Mouse (Mus musculus): ENCODE results near the gene Pax7. TPM values are rescaled to one million over a fixed set of nuclear protein-coding genes. Genes with fewer than 3 reads are reported as not detected.

The Pax7 gene
- total RNA-seq (2021): under 1 TPM in 1 of 2 experiments, not detected in 1; 0.11 TPM
- long read RNA-seq: 0 reads

DNA sequence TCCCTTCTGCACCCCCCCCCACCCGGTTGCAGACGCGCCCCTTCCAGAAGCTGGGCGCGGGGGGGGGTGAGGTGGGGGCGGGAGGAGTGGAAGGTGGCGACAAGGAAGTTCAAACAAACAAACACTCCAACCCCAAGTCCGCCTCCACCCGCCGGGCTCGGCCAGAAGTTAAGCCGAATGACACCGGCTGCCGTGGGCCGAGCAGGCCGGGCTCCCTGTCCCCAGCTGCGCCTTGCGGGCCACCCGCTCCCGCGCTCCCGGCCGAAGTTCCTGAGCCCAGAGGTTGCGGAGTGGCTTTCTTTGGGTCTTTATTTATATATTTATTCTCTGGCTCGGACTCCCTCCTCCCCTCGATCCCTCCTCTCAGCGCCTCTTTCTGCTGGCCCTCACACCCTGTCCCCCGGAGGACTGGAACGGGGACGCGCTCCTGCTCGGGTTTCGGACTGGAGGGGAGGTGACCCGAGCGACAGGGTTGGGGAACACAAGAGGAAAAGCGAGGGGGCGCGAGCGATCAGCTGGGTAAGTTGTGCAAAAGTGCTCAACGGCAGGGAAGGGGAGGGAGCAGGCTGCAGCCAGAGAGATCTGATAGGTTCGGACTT is at the start of gene Pax7:
Pax7 (minus strand) TSS at position 493 of the 599 bp plus-strand sequence.
- DNase-seq (ENCODE audit: low spot score in 2 of 2): no peak

DNA sequence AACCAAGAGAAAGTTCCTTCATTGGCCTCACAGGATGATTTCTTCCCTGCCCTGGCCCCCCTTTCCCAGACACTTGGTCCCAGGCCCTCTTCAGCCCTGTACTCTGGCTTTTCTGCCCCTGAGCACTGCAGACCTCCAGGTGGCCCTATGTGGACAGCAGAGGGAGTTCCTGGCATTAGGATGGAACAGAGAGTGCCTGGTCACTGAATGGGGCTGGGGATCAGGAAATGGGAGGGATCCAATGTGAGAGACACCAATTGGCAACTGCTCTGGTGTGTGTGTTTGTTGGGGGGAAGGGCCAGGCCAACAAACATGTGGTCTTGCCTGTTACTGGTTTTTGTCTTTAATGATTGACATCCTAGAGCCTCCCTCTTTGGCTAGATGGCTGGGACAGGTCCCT is 48.5 kb upstream of the Pax7 start:
- DNase-seq (ENCODE audit: low spot score in 2 of 2): no peak

DNA sequence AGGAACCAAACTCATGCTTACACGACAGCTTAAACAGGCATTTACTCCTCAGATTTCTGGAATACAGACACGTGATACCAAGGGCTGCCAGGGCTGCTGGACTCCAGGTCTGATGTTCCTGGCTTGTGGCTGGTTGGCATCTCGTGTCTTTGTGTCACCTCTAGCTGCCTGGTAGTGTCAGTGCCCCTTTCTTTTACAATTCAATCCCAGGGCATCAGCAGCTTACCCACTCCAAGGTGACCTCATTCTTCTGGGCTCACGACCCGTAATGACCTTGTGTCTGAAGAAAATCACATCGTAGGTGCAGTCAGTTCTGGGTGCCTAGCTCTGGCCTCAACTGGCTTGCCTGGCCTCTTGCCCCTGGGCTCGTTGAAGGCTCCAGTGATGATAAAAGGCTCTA is 46.0 kb upstream of the Pax7 start:
- DNase-seq (ENCODE audit: low spot score in 2 of 2): no peak

DNA sequence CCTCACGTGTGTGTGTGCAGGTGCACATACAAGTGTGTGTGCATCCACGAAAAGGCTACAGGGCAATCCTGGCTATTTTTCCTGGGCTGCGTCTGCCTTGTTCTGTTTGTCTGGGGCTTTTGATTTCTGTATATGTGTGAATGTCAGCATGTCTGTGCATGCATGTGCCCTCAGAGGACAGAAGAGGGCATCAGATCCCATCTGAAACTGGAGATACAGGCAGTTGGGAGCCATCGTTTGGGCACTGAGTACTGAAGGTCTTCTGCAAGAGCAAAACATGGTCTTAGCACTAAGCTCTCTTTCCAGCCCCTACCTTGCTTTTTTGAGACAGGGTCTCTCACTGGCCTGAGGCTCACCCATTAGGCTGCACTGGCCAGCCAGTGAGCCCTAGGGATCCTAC is 45.1 kb upstream of the Pax7 start:
- DNase-seq (ENCODE audit: low spot score in 2 of 2): peak in 1 of 2 experiments; percentile 35

DNA sequence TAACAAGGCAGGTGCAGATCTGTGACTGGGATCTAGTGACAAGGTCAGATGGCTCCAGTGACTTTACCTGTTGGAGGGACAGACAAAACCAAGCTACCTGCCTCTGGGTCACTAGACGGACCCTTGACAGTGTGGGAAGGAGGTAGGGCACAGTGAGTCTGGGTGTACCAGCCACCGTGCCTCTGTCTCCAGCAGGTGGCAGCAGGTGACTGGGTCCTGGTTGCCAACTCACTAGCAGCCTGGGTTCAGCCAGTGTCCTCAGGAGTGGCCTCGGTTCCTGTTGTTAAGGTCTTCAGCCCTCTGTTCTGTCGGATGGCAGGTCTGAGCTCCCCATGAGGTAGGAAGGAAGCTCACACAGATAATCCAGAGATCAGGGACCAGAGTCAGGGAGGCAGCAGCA is 43.9 kb upstream of the Pax7 start:
- DNase-seq (ENCODE audit: low spot score in 2 of 2): peak; percentile 81 to 87

DNA sequence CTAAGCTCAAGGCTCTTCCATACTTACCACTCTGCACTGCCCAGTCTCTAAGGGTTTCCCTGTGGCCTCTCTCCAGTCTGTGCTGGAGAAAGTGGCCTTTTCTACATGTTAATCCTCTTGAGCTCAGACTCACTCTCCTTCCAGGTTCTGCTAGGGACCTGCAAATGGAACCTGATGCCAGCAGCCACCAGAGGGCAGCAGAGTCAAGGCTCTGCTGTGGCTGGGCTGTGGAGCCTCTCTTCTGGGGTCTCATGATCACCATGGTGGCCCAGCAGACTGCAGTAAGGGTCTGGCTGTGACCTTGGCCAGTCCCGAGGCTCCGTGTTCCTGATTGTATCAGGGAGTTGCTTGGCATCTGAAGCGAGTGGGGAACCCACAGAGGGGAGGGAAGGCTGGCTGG is 39.3 kb upstream of the Pax7 start:
- peak; percentile 78 to 81 for DNase-seq (ENCODE audit: low spot score in 2 of 2)

DNA sequence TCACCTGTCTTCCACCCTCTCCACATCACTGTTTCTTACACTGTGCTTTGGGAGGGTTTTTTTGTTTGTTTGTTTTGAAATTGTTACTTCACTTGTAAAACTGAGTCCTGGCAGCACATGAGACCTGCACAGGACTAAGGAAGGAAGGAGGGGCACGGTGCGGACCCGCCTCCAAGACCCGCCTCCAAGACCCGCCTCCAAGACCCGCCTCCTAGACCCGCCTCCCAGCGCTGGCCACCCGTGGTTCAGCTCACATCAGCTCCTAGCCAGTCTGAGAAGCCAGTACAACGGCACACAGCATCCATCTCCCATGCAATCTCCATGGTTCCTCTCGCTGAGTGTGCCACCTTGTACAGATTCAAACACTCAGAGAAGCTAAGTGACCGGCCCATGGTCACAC is 38.4 kb upstream of the Pax7 start:
- no peak for DNase-seq (ENCODE audit: low spot score in 2 of 2)

DNA sequence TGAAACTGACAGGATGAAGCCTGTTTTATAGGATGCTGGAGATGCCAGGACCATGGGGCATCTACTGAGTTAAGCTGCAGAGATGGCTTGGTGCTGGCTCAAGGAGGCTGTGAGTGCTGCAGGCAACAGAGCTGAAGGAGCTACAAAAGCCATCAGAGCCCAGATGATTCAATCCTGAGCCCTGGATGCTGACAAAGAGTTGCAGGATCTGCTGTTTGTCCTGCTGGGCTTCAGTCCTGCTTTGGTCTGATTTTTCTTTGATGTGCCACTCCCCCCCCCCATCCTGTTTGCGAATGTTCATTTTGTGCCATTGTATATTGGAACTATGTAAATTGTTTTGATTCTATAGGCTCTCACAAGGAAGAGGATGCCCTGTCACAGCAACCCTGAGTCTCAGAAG is 29.9 kb upstream of the Pax7 start:
- DNase-seq (ENCODE audit: low spot score in 2 of 2): no peak

DNA sequence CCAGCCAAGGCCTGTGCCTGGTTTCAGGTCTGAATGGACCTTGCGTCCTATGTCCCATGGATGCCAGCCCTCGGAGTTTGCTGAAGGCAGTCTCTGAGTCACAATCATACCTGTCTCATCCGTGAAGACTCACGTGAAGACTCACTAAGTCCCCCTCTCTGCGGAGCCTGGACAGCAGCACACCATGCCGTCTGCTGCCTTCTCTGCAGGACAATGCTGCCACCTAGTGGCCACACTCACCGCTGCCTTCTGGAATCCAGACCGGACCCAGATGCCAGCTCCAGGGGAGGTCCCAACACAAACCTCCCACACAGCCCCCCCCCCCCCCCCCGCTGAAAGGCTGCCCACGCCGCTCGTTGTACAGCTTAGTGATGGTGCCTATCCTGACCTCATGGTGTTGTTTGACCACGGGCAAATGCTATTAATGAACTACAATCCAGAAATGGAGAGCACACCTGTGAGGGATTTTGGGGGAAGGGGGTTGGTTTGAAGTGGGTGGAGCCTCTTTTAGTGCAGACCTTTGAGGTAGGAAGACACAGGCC is 25.4 kb upstream of the Pax7 start:
- DNase-seq (ENCODE audit: low spot score in 2 of 2): peak; percentile 92 to 94

DNA sequence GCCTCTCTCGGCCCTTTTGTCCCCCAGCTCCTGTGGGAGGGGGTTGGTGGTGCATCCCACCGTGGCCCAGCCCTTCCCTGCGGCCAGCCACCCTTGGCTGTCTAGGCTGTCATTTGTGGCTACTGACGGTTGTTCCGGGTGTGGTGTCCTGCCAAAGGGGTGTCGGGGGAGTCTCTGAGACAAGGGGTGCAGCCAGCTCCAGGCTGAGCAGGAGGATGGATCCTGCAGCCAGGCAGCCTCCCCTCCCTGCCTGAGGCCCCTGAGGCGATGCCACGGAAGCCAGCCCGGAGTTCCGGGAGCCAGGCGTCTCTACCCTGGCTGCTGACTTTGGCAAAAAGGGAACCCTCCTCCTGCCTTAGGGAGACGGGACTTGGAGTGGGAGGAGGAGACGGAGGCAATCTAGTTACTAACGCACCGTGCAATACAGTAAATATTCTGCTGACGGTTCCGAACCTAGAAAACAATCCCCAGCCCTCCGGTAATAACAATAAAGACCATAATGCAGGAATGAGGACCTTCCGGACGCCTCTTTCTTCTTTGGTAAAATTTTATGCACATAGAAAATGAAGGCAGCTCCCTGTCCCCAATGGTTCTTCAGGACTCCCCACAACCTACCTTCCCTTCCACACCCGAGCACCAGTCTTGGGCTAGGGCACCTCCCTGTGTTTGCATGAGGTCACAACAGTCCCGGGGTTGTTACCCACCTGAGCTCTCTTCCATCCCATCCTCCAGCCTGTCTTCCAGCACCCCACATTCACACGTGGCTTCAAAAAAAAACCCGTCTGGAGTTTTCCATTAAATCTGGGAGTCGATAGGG is 19.1 kb upstream of the Pax7 start:
- no peak for DNase-seq (ENCODE audit: low spot score in 2 of 2)

DNA sequence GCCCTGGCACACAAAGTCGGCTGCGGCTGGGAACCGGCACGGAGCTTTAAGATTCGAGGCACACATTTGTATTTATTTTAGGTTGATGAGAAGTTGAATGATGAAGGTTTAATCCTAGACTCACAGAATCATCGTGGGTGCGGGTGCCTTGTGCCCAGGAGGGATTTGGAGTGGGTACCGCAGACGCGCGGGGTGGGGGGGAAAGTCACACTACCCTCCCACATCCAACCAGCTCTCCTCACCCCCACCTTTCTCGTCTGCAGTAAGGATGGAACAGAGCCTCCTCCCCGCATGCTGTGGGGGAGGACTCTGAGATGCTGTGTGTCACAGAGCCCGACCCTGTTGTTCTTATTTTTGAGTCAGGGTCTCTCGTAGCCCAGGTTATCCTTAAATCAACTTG is 18.1 kb upstream of the Pax7 start:
- DNase-seq (ENCODE audit: low spot score in 2 of 2): no peak

DNA sequence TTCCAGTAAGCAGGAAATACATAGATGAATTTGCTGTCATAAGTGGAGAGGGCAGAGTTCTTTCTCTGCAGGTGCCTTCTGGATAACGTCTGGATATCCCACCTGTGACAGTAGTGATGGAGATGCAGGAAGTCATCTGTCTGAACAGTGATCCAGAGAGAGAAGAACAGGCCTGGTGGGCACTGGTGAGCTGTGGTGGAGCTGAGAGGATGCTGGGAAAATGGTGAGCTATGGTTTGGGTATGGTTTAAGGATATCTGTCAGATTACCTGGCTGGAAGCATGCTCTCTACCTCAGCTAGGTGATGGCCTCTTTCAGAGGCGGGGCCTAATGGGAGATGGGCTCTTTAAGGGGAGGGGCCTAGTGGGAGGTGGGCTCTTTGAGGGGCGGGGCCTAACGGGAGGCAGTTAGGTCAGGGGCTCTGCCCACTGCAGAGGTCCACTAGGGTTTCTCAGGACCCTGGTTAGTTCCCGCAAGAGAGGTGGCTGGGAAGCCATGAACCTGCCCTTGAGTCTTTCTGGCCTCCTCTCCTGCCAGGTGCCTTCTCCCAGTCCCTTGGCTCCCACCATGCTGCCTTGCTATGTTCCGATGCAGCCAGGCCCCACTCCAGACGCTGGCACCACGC is 17.3 kb upstream of the Pax7 start:
- no peak for DNase-seq (ENCODE audit: low spot score in 2 of 2)

DNA sequence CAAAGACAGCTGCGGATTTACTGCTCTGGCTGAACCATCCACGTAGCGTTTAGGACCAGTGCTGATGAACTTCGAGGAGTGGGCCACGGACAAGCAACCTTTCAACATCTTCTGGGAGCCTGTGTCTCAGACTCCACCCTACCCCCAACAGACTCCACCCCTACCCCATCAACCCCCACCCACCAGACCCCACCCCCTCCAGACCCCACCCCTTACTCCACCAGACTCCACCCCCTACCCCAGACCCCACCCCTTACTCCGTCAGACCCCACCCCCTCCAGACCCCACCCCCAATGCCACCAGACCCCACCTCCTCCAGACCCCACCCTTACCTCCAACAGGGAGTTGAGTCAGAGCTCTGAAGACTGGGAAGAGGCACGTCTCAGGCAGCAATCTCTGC is 10.1 kb upstream of the Pax7 start:
- no peak for DNase-seq (ENCODE audit: low spot score in 2 of 2)

DNA sequence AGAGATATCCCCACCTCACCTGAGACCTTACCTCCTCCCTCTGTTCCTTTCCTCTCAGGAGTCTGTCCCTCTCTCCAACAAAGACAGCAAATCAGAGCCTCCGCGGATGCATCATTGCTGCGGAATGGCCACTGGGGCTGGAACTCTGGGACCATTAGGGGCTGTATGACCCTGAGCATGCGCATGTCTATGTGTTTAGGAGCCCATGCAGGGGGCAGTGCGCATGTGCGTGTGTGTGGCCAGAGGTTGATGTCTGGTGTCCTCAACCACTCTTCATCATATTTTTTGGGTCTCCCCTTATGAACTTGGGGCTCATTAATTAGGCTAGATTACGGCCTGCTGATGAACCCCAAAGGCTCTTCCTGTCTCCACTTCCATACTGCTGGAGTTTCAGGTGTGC is 9.6 kb upstream of the Pax7 start:
- DNase-seq (ENCODE audit: low spot score in 2 of 2): no peak

DNA sequence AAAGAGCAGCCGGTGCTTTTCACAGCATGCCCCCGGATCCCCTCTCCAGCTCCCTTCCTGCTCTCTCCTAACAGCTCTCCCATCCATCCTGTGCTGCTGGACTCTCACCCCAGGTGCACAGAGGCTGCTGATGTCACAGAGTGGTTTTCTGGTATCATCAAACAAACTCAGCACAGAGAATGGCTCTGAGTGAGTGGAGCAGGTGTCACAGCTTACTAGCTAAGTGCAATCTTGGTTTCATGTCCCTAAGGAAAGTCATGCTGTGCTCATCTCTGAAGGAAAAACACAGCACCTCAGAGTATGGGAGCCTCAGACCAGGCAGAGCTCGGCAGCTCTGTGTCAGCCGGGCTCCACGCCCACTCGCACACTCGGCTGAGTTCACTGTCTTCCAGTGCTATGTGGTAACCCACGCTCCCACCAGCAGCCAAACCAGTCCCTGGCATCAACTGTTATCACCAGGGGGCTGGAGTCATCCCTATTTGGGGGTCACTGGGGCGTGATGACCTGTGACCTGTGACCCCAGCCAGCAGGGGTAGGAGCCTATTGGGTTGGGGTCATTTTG is 7.7 kb upstream of the Pax7 start:
- DNase-seq (ENCODE audit: low spot score in 2 of 2): no peak

DNA sequence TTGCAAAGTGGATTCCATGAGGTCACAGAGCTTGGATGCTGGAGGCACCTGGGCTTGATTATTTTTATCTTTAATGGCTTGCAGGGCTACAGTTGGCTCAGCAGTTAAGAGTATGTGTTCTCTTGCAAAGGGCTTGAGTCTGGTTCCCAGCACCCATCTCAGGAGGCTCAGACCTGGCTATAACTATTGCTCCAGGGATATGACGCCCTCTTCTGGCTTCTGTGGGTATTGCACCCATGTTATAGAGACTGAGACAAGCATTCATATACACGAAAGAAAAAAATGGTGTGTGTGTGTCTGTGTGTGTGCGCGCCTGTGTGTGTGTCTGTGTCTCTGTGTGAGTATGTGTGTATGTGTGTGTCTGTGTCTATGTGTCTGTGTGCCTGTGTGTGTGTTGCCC is 7.1 kb upstream of the Pax7 start:
- DNase-seq (ENCODE audit: low spot score in 2 of 2): no peak

DNA sequence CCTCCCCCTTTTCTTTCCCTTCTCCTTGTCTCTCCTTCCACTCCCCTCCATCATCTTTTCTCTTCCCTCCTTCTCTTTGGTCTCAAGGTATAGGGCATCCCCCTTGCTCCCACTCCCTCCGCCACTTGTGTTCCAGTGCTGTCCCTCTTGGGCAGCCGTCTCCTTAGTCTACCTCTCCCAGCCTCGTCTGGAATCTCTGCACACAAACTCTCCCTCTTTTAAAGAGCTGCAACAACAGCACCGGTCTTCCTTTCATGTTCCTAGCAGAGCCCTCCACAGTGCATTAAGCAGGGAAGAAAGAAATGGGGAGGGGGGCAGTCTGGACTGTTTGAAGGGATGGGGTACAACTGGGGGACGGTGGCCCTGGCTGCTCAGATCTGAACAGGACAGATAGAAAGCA is 3.4 kb upstream of the Pax7 start:
- no peak for DNase-seq (ENCODE audit: low spot score in 2 of 2)

DNA sequence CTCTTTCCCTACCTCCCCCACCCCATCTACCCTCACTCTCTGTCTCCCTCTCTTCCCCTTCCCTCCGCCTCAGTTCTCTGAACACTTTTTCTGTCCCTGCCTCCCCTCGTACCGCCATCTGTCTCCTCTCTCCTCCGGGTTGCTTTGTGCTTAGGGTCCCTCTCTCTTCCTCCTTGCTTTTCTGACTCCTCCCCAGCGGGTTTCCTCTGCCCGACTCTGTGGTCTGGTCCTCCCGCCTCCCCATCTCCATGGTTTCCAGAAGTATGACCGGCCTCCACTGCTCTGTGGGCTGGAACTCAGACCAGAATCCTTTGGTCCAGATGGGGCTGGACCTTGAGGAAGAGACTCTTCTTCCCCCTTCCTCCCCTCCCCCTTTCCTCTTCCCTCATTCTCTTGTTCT is 2.9 kb upstream of the Pax7 start:
- no peak for DNase-seq (ENCODE audit: low spot score in 2 of 2)

DNA sequence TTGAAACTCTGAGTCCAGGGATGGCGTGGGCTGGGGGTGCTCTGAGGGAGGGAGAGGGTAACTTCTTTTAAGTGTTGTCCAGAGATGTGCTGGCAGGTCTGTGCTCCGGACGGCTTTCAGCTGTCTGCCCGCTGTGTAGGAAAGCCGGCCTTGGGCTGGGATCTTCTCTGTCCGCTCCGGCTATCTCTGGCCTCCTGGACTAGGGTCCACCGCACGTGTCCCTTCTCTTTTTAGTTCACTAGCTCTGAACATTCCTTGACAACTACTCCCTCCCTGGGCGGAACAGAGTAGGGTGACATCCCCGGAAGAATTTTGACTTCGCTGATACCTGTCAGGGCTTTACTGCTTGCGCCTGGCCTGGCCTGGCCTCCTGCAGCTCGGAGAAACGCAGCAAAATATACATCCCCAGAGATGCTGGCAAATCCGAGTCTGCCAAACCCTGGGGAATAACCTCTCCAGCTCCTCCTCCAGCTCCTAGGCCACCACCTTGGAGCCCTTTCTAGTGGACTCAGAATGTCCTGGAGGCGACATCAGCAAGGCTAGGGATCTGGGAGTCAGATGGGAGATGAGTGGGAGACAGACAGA is 581 bp upstream of the Pax7 start:
- no peak for DNase-seq (ENCODE audit: low spot score in 2 of 2)

DNA sequence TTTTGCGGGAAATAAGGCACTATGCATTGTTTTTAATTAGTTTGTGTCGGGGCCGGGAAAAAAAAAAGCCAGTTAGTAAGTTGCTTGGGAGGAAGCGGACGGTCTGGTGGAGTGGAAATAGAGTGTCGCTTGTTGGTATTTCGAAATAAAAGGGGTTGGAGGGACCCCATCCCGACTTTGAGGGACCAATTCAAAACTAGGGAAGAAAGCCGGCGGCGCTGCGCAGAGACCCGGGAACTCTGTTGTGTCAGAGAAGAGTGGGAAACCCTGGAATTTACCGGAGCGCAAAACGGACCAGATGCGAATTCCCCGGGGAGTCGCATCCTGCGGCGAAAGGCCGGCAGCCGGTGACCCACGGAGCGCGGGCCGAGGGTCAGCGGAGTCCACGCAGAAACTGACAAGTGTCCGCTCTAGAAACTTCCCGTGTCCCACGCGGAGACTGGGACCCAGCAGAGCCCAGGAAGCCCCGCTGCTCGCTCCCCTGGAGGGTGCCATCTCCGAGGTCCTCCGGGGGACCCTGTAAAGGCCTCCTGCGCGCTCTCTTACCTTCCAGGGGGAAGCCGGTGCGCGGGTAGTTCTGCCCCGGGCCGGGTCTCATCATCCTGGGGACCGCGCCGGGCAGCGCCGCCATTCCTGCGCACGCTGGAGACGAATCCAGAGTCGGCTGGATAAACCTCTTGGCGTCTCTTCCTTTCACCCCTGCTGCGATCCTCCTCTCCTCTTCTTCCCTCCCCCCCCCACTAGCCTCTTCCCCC is 870 bp downstream of the Pax7 start:
- no peak for DNase-seq (ENCODE audit: low spot score in 2 of 2)
